Mouse (Mus musculus) liver, embryonic 13.5 days (tissue): ENCODE data around the gene Mrgprf. TPM values are rescaled to one million over a fixed set of nuclear protein-coding genes. Genes with fewer than 3 reads are reported as not detected.
A peak's percentile ranks its signal among the peaks of the same experiment; 100 is the strongest.

Source experiments
- ATAC-seq: fragments of 200-750 bp; cut with Nextera tagmentation; 2 replicates; pipeline ENCODE4 v1.8.0; 2017; ENCODE audit warnings: low read depth, mild to moderate bottlenecking, moderate number of reproducible peaks, moderate library complexity
- DNase-seq: peaks from one replicate; pipeline ENCODE4 v3.0.0; 2022
- H3K27ac ChIP-seq: fragments of 300-500 bp; sonication (generic); 2 replicates; pipeline ENCODE4 v1.5.1; 2015; ENCODE audit warnings: moderate library complexity, mild to moderate bottlenecking, inconsistent platforms
- H3K27me3 ChIP-seq: fragments of 300-500 bp; sonication (generic); 2 replicates; pipeline ENCODE4 v1.6.1; 2015; ENCODE audit warnings: mild to moderate bottlenecking, inconsistent platforms
- H3K36me3 ChIP-seq: fragments of 300-500 bp; sonication (generic); 2 replicates; pipeline ENCODE4 v1.6.1; 2015; ENCODE audit warnings: mild to moderate bottlenecking, inconsistent platforms
- H3K4me1 ChIP-seq: fragments of 300-500 bp; sonication (generic); replicated peaks from 2 replicates; pipeline ENCODE4 v1.6.1; 2015; ENCODE audit warnings: inconsistent platforms
- H3K4me2 ChIP-seq: fragments of 300-500 bp; sonication (generic); 2 replicates; pipeline ENCODE4 v1.6.1; 2015; ENCODE audit warnings: inconsistent platforms, mild to moderate bottlenecking, moderate library complexity
- H3K4me3 ChIP-seq: fragments of 300-500 bp; sonication (generic); replicated peaks from 2 replicates; pipeline ENCODE4 v1.5.1; 2015; ENCODE audit warnings: mild to moderate bottlenecking, inconsistent platforms
- H3K9ac ChIP-seq: fragments of 300-500 bp; sonication (generic); 2 replicates; pipeline ENCODE4 v1.6.1; 2015; ENCODE audit warnings: mild to moderate bottlenecking, inconsistent platforms
- H3K9me3 ChIP-seq: fragments of 300-500 bp; sonication (generic); replicated peaks from 2 replicates; pipeline ENCODE4 v1.6.1; 2016; ENCODE audit warnings: inconsistent platforms
- WGBS: fragments of 180-500 bp; shearing (Covaris S2); methylation state at CpG from one replicate; pipeline ENCODE4 v1.1.7; 2015; ENCODE audit not compliant: insufficient replicate concordance; 5-methylcytosine and 5-hydroxymethylcytosine counted together
- polyA plus RNA-seq: library from polyadenylated mRNA; unstranded; fragments of >200 nt; fragmentation: Nextera tagmentation; extraction: Ambion mirVana; gene quantifications from 2 replicates; pipeline ENCODE4 v1.2.1, GENCODE M21; 2015

Mrgprf gene
- polyA plus RNA-seq, 1 experiment from 2014 or later = 0.10 TPM

DNA sequence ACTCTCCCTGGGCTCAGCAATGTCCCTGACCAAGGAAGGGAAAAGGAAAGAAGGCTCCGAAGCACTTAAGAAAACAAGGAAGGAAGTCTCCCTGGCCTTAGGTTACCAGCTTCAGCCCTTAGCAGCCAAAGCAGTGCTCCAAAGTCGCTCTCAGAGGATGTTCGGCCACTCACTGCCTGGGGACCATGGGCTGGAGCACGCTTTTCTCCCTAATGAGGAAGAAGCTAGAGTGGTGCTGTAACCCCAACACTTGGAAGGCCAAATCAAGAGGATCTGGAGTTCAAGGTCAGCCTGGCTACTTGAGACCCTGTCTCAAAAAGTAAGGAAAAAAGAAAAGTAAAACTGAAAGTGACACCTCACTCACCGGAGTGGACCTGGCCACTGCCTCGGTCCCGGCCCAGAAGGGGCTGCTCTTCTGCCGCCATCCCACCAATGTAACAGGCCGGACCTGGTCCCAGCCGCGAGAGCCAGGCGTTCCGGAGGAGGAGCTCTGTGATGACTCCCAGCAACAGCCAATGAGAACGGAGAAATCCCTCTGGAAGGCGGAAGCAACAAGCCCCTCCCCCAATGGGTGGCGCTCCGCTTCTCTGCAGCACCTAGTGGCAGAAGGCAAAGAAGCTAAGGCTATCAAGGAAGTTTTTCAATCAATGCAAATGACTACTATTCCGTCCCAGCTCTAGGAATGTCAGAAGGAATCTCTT lies 17.0 kb upstream of the Mrgprf start, which contains the start of gene Tpcn2:
Tpcn2 (minus strand) TSS at position 525 of the 701 bp plus-strand sequence.
- no peaks in the 10 kb centered on the region for H3K27me3 ChIP-seq
- peak within 1 kb of the TSS; percentile 64 for H3K4me3 ChIP-seq
- peaks cover 29% of the 10 kb centered on the region for H3K4me1 ChIP-seq
- peaks cover 12% of the 10 kb centered on the region; the same call in 1 of the 2 replicates for H3K36me3 ChIP-seq
- DNase-seq (peak; percentile 87), ATAC-seq (peak; percentile 86)
- H3K9me3 ChIP-seq = no peaks in the 10 kb centered on the region
- WGBS = under 1% methylated on average over 18 of the region's 18 CpGs
- peak within 1 kb of the TSS; percentile 69 for H3K9ac ChIP-seq
- peak within 1 kb of the TSS; percentile 74 for H3K4me2 ChIP-seq
- H3K27ac ChIP-seq = no peak within 1 kb of the TSS

DNA sequence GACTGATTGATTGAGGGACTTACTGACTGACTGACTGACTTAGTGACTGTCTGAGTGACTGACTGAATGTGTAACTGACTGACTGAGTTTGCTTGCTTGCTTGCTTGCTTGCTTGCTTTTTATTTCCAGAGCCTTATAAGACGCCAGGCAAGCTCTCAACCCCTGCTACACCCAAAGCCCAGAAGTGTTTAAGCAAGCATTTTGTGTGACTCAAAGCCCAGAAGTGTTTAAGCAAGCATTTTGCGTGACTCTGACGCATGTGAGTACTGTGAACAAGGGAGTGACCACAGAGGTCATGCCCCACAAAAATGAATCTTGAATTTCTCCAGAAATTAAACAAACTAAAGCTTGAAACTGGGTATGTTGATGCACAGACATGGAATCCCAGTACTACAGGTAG lies 16.3 kb upstream of the Mrgprf start:
- Histone ChIP-seq H3K4me3 (0 out of 2 replicates have a peak overlapping the region, but pooled peaks have one; percentile 64), H3K4me2 (peak overlapping the region; percentile 74), H3K9me3 (no peaks in the 10 kb centered on the region), H3K4me1 (peaks cover 29% of the 10 kb centered on the region), H3K36me3 (peaks cover 6% of the 10 kb centered on the region; the same call in 1 of the 2 replicates), H3K27me3 (no peaks in the 10 kb centered on the region), H3K27ac (no peak overlapping the region), H3K9ac (no peak overlapping the region)
- ATAC-seq = 0 out of 2 replicates have a peak, but pooled peaks have one; percentile 1
- no peak for DNase-seq
- 54% methylated on average over 3 of the region's 3 CpGs for WGBS

DNA sequence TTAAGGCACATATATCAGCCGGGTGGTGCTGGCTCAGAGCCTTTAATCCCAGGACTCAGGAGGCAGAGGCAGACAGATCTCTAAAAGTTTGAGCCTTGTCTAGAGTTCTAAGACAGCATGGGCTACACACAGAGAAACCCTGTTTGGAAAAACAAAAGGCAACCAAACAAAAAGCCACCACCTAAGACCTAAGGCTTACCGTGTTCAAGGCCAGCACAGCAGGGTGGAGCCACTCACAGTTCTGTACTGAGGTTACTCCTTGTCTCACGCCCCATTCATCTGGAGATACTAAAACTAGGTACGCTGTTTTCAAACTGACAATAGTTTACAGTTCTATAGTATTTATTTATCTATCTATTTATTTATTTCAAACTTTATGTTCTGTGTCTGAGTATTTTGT lies 15.2 kb upstream of the Mrgprf start:
- Histone ChIP-seq H3K4me1 (peaks cover 29% of the 10 kb centered on the region), H3K36me3 (no peaks in the 10 kb centered on the region), H3K9me3 (no peaks in the 10 kb centered on the region), H3K27me3 (peaks cover 2% of the 10 kb centered on the region; the same call in 1 of the 2 replicates), H3K4me3 (no peak overlapping the region), H3K4me2 (no peak overlapping the region), H3K9ac (no peak overlapping the region), H3K27ac (no peak overlapping the region)
- ATAC-seq (no peak), DNase-seq (no peak)
- 66% methylated on average over 4 of the region's 4 CpGs for WGBS

DNA sequence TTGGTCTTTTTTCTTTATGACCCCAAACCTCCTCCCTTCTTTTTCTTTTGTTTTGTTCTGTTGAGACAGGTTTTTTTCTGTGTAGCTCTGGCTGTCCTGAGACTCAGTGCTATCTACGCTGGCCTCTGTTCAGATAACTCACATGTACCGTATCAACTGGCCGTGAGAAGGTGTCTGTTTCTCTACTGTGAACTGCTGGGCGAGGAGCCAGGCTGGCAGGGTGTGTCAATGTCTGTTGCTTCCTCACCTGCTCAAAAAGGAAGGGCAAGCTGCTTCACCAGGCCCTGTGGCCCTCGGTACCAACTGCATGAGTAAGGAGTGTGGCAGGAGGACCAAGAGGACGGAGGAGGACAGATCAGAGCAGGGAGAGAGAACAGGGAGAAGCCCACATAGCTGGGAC lies 13.2 kb upstream of the Mrgprf start:
- no peak for ATAC-seq

DNA sequence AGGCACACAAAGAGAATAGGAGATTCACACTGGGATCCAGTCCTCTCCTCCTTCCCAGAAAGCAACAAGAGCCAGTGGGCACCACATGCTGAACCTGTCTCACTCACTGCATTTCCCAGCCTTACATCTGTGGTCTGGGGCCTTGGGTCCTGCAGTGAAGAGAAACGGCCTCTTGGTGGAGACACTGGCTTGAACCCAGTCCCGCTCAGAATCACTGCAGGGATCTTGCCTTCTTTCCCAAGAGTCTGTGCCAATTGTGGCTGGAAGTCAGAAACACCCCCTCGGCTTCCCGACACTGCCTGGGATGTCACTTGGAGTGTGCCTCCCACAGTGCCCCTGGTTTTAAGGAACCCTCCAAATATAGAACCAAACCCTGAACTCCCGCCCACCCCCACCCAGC lies 11.3 kb upstream of the Mrgprf start:
- Histone ChIP-seq H3K4me2 (no peak overlapping the region), H3K27me3 (peaks cover 3% of the 10 kb centered on the region; the same call in 1 of the 2 replicates), H3K9ac (no peak overlapping the region), H3K4me1 (0 out of 2 replicates have a peak, but pooled peaks cover 4% of the 10 kb centered on the region), H3K27ac (no peak overlapping the region), H3K36me3 (no peaks in the 10 kb centered on the region), H3K9me3 (no peaks in the 10 kb centered on the region), H3K4me3 (no peak overlapping the region)
- DNase-seq (no peak), ATAC-seq (no peak)
- 29% methylated on average over 5 of the region's 5 CpGs for WGBS

More for the DNA sequence above, 13.2 kb upstream of the Mrgprf start:
- peaks cover 3% of the 10 kb centered on the region; the same call in 1 of the 2 replicates for H3K27me3 ChIP-seq
- no peaks in the 10 kb centered on the region for H3K36me3 ChIP-seq
- no peak overlapping the region for H3K4me3 ChIP-seq
- H3K4me1 ChIP-seq = peaks cover 17% of the 10 kb centered on the region
- WGBS = 36% methylated on average over 6 of the region's 6 CpGs
- no peak overlapping the region for H3K4me2 ChIP-seq
- no peak overlapping the region for H3K27ac ChIP-seq
- H3K9me3 ChIP-seq = no peaks in the 10 kb centered on the region
- DNase-seq = no peak
- H3K9ac ChIP-seq = no peak overlapping the region

DNA sequence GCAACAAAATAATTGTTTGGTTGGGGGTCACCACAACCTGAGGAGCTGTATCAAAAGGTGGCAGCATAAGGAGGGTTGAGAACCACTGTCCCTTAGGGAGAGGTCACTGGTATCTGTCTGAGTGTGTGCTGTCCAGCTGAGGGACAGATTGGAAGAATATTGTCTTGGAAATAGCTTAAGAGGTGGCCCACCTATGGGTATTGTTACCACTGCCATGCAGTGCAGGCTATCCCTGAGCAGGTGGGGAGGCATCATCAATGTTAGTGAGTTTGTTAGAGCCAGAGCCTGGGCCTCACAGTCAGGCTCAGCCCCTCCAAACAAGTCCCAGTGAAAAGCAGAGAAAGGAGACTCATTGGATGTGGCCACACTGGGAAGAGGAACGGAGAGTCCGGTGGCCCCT lies 8.8 kb upstream of the Mrgprf start:
- 0 out of 2 replicates have a peak, but pooled peaks cover 4% of the 10 kb centered on the region for H3K4me1 ChIP-seq
- WGBS = 73% methylated on average over 2 of the region's 2 CpGs
- H3K4me3 ChIP-seq = no peak overlapping the region
- no peak overlapping the region for H3K27ac ChIP-seq
- no peaks in the 10 kb centered on the region for H3K36me3 ChIP-seq
- ATAC-seq = no peak
- no peak overlapping the region for H3K9ac ChIP-seq
- peaks cover 3% of the 10 kb centered on the region; the same call in 1 of the 2 replicates for H3K27me3 ChIP-seq
- no peak for DNase-seq
- H3K9me3 ChIP-seq = no peaks in the 10 kb centered on the region
- no peak overlapping the region for H3K4me2 ChIP-seq

DNA sequence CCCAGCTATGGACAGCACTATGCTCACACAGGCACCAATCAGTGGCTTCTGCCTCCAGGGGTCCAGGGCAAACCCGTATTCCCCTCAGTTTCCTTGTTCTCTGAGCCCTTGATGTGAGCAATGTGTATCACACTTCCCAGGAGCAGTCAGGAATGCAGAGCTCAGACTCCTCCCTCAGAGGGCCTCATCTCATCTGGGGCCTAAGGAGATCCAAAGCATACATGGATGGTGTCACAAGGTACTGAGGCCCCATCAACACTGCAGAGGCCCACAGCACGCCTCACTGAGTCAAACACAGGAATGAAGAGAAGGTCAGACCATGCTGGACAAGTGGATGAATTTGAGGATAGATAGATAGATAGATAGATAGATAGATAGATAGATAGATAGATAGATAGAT lies 7.9 kb upstream of the Mrgprf start:
- Histone ChIP-seq H3K9me3 (no peaks in the 10 kb centered on the region), H3K9ac (no peak overlapping the region), H3K4me3 (no peak overlapping the region), H3K27me3 (peaks cover 3% of the 10 kb centered on the region; the same call in 1 of the 2 replicates), H3K4me2 (no peak overlapping the region), H3K36me3 (no peaks in the 10 kb centered on the region), H3K4me1 (0 out of 2 replicates have a peak, but pooled peaks cover under 1% of the 10 kb centered on the region), H3K27ac (no peak overlapping the region)
- DNase-seq = no peak
- ATAC-seq = no peak
- WGBS = 49% methylated on average over 2 of the region's 2 CpGs

DNA sequence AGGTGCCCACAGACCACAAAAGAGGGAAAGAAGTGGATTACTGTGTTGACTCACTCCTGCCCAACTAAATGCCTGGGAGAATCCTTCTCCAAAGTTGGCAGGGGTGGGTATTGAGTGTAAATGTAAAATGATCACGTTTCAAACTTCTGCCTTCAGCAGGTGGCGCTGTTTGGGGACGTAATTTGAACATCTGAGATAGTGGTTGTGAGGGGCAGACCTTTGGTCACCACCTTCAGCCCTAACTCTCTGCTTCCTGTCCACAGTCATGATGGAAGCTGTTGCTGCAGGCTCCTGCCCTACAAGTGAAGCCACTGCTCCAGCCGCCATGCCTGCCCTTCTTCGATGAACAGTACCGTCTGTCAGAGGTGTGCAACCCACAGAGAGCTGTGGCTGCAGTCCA lies 6.8 kb upstream of the Mrgprf start:
- DNase-seq = no peak
- no peak overlapping the region for H3K4me3 ChIP-seq
- 27% methylated on average over 6 of the region's 6 CpGs for WGBS

DNA sequence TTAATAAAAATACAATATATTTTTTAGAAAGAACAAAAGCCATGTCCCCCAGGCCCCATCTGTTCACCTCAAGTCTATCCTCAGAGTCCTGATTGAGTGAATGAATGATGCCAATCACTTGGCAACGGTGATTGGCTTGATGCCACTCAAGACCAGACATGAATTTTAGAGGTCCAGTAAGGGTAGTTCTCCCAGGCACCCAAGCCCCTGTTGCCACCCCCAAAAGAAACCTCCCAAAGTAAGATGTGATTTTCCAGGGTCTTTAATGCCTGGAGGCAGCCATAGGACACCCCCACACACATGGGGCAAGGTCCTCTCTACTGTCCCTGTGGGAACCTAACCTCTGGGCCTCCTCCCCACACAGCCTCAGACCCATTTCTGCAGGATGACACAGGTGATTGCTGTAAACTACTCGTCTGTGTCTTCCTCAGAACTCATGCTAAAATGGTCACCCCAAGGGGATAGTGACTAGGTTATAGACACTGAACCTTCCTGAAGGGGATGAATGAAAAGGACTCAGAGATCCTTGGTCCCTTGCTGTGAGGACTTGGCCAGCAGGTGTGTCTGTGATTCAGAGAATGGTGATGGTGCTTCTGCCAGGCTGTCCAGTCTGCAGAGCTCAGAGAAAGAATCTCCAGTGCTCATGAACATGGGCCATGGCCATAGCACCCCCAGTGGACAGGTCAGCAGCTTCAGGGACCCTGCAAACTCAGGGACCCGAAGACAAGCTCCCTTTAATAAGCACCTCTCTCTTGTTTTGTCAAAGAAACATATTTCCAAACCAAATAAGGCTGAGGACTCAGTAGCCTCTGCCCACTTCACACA lies 1.8 kb upstream of the Mrgprf start:
- Histone ChIP-seq H3K4me3 (no peak overlapping the region), H3K4me1 (peaks cover 15% of the 10 kb centered on the region), H3K36me3 (no peaks in the 10 kb centered on the region), H3K27ac (no peak overlapping the region), H3K4me2 (no peak overlapping the region), H3K9ac (no peak overlapping the region), H3K9me3 (no peaks in the 10 kb centered on the region), H3K27me3 (no peaks in the 10 kb centered on the region)
- ATAC-seq (no peak), DNase-seq (no peak)
- WGBS = 51% methylated on average over 3 of the region's 3 CpGs

More for the DNA sequence above, 6.8 kb upstream of the Mrgprf start:
- Histone ChIP-seq H3K9me3 (no peaks in the 10 kb centered on the region), H3K4me1 (no peaks in the 10 kb centered on the region), H3K9ac (no peak overlapping the region), H3K36me3 (no peaks in the 10 kb centered on the region), H3K27ac (no peak overlapping the region), H3K27me3 (peaks cover 3% of the 10 kb centered on the region; the same call in 1 of the 2 replicates), H3K4me2 (no peak overlapping the region)
- ATAC-seq = no peak

DNA sequence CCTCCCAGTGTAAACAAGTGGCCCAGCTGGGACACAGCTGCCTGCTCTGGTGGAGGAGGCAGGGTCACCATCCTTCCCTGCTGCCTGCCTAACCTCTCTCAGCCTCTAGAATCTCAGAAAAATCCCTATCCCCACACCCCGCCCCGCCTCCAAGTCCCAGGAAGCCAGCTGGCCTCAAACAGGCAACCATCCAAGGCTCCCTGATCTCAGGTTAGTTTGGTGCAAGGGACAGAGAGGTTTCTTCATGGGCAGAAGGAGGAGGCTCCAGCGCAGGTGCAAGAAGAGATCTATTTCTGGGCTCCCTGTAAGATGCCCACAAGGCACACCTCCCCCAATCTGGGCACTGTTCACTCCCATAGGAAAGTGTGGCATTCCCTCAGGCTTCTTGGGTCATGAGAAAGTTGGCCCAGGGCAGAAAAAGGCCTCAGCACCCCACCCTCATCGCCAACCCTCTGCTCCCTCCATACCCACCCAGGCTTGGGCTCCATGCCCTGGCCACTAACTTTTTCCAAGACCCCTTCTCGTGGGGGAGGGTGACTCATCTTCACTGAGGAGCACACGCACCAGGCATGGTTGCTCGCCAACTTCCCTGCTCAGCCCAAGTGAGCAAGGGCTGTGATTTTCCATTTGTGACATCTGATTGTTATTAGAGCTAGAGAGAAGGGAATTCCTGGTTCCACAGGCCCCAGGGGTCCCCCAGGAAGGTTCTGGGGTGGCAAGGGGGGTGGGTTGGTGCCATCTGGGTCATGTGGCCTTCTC lies 887 bp upstream of the Mrgprf start:
- H3K27ac ChIP-seq = no peak overlapping the region
- DNase-seq (no peak), ATAC-seq (no peak)
- peaks cover 15% of the 10 kb centered on the region for H3K4me1 ChIP-seq
- H3K9ac ChIP-seq = no peak overlapping the region
- no peak overlapping the region for H3K4me2 ChIP-seq
- H3K27me3 ChIP-seq = no peaks in the 10 kb centered on the region
- H3K4me3 ChIP-seq = no peak overlapping the region
- WGBS = 50% methylated on average over 7 of the region's 7 CpGs
- no peaks in the 10 kb centered on the region for H3K36me3 ChIP-seq
- no peaks in the 10 kb centered on the region for H3K9me3 ChIP-seq

DNA sequence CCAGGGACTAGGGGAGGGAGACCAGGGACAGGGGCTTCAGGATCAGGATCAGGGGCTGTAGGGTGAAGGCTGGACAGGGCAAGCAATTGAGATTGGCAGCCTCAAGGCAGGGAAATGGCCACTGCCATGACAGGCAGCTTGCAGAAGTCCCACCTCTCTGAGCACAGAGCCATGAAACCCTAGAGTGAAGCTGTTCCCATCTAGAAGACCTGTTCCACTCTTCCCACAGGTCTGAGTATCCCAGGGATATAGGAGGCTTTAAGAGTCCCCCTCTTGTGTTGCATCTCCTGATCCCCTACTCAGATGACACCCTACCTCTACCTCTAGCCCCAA lies 346 bp downstream of the Mrgprf start:
- Histone ChIP-seq H3K4me2 (no peak overlapping the region), H3K36me3 (no peaks in the 10 kb centered on the region), H3K27me3 (no peaks in the 10 kb centered on the region), H3K4me1 (peaks cover 15% of the 10 kb centered on the region), H3K9ac (no peak overlapping the region), H3K4me3 (no peak overlapping the region), H3K27ac (no peak overlapping the region), H3K9me3 (no peaks in the 10 kb centered on the region)
- no peak for DNase-seq
- ATAC-seq = no peak
